Mouse (Mus musculus): Measurements from ENCODE around the gene Tspan4.

DNA sequence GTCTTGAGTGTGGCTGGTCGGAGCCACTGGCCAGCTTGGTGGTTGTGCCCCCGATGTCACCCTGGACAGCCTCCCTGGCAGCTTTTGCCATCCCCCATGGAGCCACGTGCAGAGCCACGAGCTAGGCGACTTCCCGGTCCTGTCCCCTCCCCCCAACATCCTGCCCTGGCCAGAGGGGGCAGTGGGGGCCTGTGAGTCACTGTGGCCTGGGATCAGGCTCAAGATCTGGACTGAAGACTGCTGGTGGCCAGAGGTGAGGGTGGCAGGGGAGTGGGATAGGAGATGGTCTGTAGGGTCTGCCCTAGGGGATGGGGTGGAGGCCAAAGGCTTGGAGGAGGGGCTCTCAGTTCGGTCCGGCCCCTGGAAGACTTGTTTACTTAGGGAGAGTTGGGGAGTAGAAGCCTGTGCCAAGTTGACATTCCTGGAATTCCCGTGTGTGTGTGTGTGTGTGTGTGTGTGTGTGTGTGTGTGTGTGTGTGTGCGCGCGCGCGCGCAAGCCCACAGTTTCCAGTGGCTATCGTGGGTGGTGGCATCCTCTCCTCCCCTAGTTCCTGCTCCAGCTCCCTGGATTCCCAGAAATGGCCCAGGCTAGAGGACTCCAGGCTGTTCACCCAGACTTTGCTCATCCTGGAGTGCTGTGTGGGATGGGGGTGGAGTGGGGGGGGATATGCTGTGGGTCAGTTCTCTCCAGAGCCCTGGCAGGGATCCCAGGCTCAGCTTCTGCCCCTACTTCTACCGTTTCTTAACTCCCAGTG lies 1.4 kb downstream of the Tspan4 start:
- no peak; the same call in 1 of the 2 replicates for TF ChIP-seq POLR2A (IDR thresholded peaks at IDR 0.05; ENCODE audit: control insufficient read depth, low read depth, low read length)
- TF ChIP-seq CTCF (IDR thresholded peaks at IDR 0.05; ENCODE audit: control insufficient read depth, insufficient read depth, insufficient replicate concordance, low read depth, low read length): no peak

Measured in testis, adult 2 months (tissue).